Mouse (Mus musculus) embryonic facial prominence, embryonic 14.5 days (tissue): ENCODE results near the gene Xkr7. TPM values are rescaled to one million over a fixed set of nuclear protein-coding genes. Genes with fewer than 3 reads are reported as not detected.
A peak's percentile ranks its signal among the peaks of the same experiment; 100 is the strongest.

Experiments used
- ATAC-seq: fragments of 200-750 bp; cut with Nextera tagmentation; 2 replicates; pipeline ENCODE4 v1.8.0; 2017; ENCODE audit warnings: low read depth, moderate number of reproducible peaks, moderate TSS enrichment
- DNase-seq: peaks from one replicate; pipeline ENCODE4 v3.0.0-alpha.2; 2015; ENCODE audit warnings: low spot score
- H3K27ac ChIP-seq: fragments of 300-500 bp; sonication (generic); replicated peaks from 2 replicates; pipeline ENCODE4 v1.5.1; 2014; ENCODE audit warnings: low read depth, mild to moderate bottlenecking, low read length, moderate library complexity
- H3K27me3 ChIP-seq: fragments of 300-500 bp; sonication (generic); replicated peaks from 2 replicates; pipeline ENCODE4 v1.6.1; 2014; ENCODE audit warnings: low read length; ENCODE audit not compliant: control insufficient read depth, insufficient read depth
- H3K36me3 ChIP-seq: fragments of 300-500 bp; sonication (generic); 2 replicates; pipeline ENCODE4 v1.6.1; 2014; ENCODE audit warnings: low read length, mixed read lengths; ENCODE audit not compliant: control insufficient read depth, insufficient read depth
- H3K4me1 ChIP-seq: fragments of 300-500 bp; sonication (generic); 2 replicates; pipeline ENCODE4 v1.6.1; 2014; ENCODE audit warnings: antibody characterized with exemption, low read length; ENCODE audit not compliant: control insufficient read depth, insufficient read depth
- H3K4me2 ChIP-seq: fragments of 300-500 bp; sonication (generic); 2 replicates; pipeline ENCODE4 v1.6.1; 2014; ENCODE audit warnings: low read depth, mild to moderate bottlenecking, low read length, moderate library complexity, mixed read lengths
- H3K4me3 ChIP-seq: fragments of 300-500 bp; sonication (generic); 2 replicates; pipeline ENCODE4 v1.5.1; 2014; ENCODE audit warnings: low read depth, mild to moderate bottlenecking, low read length
- H3K9ac ChIP-seq: fragments of 300-500 bp; sonication (generic); 2 replicates; pipeline ENCODE4 v1.6.1; 2014; ENCODE audit warnings: low read depth, mild to moderate bottlenecking, low read length, moderate library complexity, mixed read lengths
- H3K9me3 ChIP-seq: fragments of 300-500 bp; sonication (generic); 2 replicates; pipeline ENCODE4 v1.6.1; 2016; ENCODE audit warnings: low read length; ENCODE audit not compliant: control insufficient read depth
- WGBS: fragments of 180-500 bp; shearing (Covaris S2); extraction: QIAGEN DNeasy Blood & Tissue Kit; methylation state at CpG from one replicate; pipeline ENCODE4 v1.1.7; 2014; 5-methylcytosine and 5-hydroxymethylcytosine counted together
- polyA plus RNA-seq: library from polyadenylated mRNA; unstranded; fragments of >200 nt; fragmentation: Nextera tagmentation; extraction: Ambion mirVana; gene quantifications from 2 replicates; pipeline ENCODE4 v1.2.1, GENCODE M21; 2014

Gene Xkr7
- polyA plus RNA-seq, 1 experiment from 2014 or later = 0.06 TPM

DNA sequence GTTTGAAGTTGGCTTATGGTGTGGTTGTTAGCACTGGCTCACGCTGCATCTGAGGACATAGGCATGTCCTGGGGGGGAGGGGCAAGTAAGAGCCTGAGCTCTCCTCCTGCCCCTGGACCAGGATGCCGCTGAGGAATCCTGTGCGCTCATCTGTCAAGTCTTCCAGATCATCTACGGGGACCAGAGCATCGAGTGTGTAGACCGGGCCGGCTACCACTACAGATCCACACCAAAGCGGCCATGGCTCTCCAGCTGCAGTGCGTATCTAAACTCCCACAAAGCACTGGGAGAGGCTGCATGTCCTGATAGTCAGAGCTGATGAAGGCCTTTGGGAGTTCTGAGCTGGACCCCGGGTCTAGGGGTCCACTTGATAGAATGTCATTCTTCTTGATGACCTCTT lies 43.0 kb downstream of the Xkr7 start:
- ATAC-seq = no peak
- H3K9ac ChIP-seq = no peak overlapping the region
- no peak overlapping the region for H3K27ac ChIP-seq
- H3K36me3 ChIP-seq = no peaks in the 10 kb centered on the region
- no peak for DNase-seq
- peaks cover 39% of the 10 kb centered on the region for H3K27me3 ChIP-seq
- 75% methylated on average over 10 of the region's 10 CpGs for WGBS
- H3K4me3 ChIP-seq = no peak overlapping the region
- H3K9me3 ChIP-seq = no peaks in the 10 kb centered on the region
- no peak overlapping the region for H3K4me2 ChIP-seq
- no peaks in the 10 kb centered on the region; the same call in 1 of the 2 replicates for H3K4me1 ChIP-seq

DNA sequence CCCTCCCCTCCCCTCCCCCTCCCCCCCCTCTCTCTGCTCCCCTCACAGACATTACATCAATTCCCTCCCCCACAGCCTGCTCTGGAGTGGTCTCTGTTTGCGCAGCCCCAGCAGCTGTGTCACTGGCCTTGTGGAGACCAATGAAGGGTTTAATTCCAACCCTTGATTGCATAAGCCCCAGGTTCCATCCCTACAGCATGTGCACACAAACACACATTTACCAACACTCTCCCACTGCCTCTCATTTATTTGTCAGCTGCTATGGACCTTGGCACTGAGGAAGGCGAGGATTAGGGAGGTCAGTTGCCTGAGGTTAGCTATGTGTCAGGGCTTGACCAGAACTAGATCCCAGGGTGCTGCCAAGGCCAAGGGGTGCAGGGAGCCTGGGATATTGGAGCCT lies 44.3 kb downstream of the Xkr7 start:
- ATAC-seq (no peak), DNase-seq (no peak)
- Histone ChIP-seq H3K4me1 (no peaks in the 10 kb centered on the region; the same call in 1 of the 2 replicates), H3K9ac (no peak overlapping the region), H3K4me2 (no peak overlapping the region), H3K27ac (no peak overlapping the region), H3K36me3 (no peaks in the 10 kb centered on the region), H3K9me3 (no peaks in the 10 kb centered on the region), H3K27me3 (peaks cover 26% of the 10 kb centered on the region), H3K4me3 (no peak overlapping the region)
- 42% methylated on average over 1 of the region's 2 CpGs for WGBS

DNA sequence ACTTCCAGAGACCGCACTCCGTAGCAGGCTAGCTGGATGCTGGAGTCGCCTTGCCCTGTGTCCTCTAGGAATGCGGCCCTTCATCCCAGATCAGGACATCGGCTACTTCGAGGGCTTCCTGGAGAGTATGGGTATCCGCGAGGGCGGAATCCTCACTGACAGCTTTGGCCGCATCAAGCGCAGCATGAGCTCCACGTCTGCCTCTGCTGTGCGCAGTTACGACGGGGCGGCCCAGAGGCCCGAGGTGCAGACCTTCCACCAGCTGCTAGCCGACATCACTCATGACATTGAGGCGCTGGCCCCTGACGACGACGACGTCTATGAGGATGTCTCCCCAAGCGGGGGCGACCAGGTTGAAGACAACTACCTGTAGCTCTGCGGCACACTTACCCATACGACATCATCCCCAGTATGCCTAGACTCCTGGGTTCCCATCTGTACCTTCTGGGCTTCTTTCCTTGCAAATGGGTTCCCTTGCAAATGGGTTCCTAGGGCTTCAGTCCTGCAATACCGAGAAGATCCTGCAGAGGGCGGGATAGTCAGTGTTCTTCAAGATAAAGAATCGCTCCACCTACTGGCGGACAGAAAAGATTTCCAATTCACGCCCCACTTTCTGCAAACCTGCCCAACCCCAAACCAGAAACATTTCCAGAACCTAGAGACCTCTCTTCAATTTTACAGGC lies 49.3 kb downstream of the Xkr7 start:
- DNase-seq (peak; percentile 90), ATAC-seq (no peak)
- Histone ChIP-seq H3K4me2 (no peak overlapping the region), H3K36me3 (no peaks in the 10 kb centered on the region), H3K4me3 (no peak overlapping the region), H3K27ac (no peak overlapping the region), H3K27me3 (no peaks in the 10 kb centered on the region), H3K4me1 (no peaks in the 10 kb centered on the region), H3K9ac (no peak overlapping the region), H3K9me3 (no peaks in the 10 kb centered on the region)
- WGBS = 36% methylated on average over 32 of the region's 32 CpGs

DNA sequence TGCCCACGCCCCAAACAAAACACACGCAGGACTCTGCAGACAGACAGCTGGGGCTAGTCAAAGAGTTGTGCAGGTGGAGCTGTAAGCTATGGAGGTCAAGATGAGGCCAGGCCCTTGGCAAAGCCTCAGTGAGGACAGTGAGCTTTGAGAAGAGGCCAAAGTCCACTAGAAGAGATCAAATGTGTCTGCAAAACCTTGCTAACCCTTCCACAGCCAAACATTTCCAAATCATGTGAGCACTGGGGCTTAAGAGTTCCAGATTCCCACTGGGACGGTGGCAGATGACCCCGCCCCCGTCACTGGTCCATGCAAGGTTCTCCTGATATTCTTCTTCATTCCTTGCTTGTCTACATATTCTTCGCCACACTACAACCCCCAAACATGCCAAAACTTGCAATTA lies 50.2 kb downstream of the Xkr7 start:
- DNase-seq (no peak), ATAC-seq (no peak)
- H3K27me3 ChIP-seq = no peaks in the 10 kb centered on the region
- 75% methylated on average over 6 of the region's 6 CpGs for WGBS
- no peaks in the 10 kb centered on the region for H3K4me1 ChIP-seq
- no peaks in the 10 kb centered on the region for H3K9me3 ChIP-seq
- H3K36me3 ChIP-seq = no peaks in the 10 kb centered on the region
- no peak overlapping the region for H3K4me2 ChIP-seq
- H3K4me3 ChIP-seq = no peak overlapping the region
- H3K27ac ChIP-seq = no peak overlapping the region
- H3K9ac ChIP-seq = no peak overlapping the region

DNA sequence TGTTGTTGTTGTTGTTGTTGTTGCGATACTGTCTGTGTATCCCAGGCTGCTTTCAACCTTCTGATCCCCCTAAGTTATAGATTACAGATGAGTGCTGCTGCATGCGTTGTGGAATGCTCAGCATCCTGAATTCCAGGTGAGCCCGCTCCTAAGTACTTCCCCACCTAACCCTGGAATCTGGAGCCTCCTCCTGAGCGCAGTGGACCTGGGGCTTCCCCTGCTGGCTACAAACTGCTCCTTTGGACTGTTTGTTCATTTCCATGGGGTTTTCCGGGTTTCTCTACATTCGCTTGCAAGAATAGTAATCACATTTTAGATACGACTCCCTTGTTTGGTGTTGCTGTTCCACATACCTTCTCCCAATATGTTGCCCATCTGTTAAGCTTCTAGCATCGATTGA lies 51.6 kb downstream of the Xkr7 start:
- H3K9ac ChIP-seq = no peak overlapping the region
- no peaks in the 10 kb centered on the region for H3K27me3 ChIP-seq
- ATAC-seq (no peak), DNase-seq (no peak)
- no peaks in the 10 kb centered on the region for H3K9me3 ChIP-seq
- H3K27ac ChIP-seq = no peak overlapping the region
- no peaks in the 10 kb centered on the region for H3K4me1 ChIP-seq
- no peak overlapping the region for H3K4me3 ChIP-seq
- H3K36me3 ChIP-seq = no peaks in the 10 kb centered on the region
- WGBS = 83% methylated on average over 8 of the region's 8 CpGs
- H3K4me2 ChIP-seq = no peak overlapping the region

DNA sequence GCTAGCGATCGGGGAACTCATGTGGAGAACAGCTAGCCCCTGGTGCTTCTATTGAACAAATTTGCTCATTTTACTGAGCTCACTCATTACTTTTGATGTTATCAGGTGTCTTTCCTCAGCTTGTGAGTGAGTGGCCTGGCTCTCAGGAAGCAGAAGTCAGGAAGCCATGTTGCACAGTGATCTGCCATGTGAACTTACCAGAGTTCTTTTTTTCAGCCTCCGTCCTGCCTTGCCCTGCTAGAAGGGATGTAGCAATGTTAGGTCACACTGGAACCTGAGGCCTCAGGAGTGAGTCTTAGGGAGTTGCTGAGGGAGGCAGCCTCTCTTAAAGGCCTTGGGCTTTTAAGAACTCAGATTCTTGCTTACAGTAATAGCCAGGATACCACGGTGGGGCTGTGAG lies 52.2 kb downstream of the Xkr7 start:
- Histone ChIP-seq H3K4me2 (no peak overlapping the region), H3K36me3 (no peaks in the 10 kb centered on the region), H3K9ac (no peak overlapping the region), H3K4me3 (no peak overlapping the region), H3K9me3 (no peaks in the 10 kb centered on the region), H3K27me3 (no peaks in the 10 kb centered on the region), H3K4me1 (no peaks in the 10 kb centered on the region), H3K27ac (no peak overlapping the region)
- 78% methylated on average over 4 of the region's 4 CpGs for WGBS
- ATAC-seq = no peak
- no peak for DNase-seq

DNA sequence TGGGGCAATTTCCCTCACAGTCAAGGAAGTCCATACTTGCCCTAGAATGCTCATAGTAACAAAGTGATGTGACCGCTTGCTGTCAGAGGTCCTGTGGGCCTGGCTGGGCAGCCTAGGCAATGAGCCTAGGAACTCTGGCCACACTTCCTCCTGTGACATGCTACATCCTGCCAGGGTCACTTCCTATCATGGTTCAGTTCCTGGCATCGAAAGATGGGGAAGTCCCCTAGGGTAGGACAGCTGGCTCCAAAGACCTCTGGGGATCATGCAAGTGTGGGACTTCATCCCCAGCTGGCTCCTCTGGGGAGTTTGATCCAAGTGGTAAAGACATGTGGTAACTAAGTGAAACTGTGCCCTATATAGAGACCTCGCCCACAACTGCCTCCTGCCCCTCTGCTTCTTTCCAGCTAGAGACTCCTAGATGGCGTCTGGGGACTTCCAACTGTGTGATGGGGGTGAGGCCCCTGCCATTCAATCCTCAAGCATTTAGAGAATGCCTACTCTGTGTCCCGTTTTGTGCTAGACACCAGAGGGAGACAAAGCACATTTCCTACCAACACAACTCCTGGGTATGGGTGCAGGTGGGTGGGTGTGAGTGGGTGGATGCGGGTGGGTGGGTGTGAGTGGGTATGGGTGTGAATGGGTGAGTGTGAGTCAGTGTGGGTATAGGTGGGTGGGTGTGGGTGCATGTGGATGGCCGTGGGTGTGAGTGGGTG lies 52.8 kb downstream of the Xkr7 start:
- Histone ChIP-seq H3K4me1 (no peaks in the 10 kb centered on the region), H3K4me3 (no peak overlapping the region), H3K27me3 (no peaks in the 10 kb centered on the region), H3K9ac (no peak overlapping the region), H3K27ac (no peak overlapping the region), H3K36me3 (no peaks in the 10 kb centered on the region), H3K9me3 (no peaks in the 10 kb centered on the region), H3K4me2 (no peak overlapping the region)
- DNase-seq (no peak), ATAC-seq (peak; percentile 41; the same call in 1 of the 2 replicates)
- 56% methylated on average over 7 of the region's 7 CpGs for WGBS

DNA sequence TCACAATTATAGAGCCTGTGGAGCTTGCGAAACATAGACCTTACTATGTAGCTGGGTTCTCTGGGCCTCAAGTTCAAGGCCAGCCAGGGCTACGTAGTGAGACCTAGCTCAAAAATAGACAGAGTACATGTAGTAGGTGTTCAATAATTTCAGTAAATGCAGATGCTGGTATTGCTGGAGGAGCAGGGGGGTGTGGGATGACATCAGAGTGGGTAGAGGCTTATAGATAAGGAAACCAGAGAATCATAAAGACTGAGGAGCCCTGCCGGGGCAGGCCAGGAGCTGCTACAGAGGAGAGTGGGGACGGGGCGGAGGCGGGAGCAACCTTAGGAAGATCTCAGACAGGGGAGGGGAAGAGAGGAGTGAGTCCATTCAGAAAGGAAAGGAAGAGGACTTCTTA lies 53.9 kb downstream of the Xkr7 start:
- H3K27me3 ChIP-seq = no peaks in the 10 kb centered on the region
- no peak overlapping the region for H3K4me2 ChIP-seq
- H3K4me3 ChIP-seq = no peak overlapping the region
- no peak overlapping the region for H3K27ac ChIP-seq
- no peaks in the 10 kb centered on the region for H3K9me3 ChIP-seq
- no peak overlapping the region for H3K9ac ChIP-seq
- H3K36me3 ChIP-seq = no peaks in the 10 kb centered on the region
- ATAC-seq = no peak
- WGBS = 92% methylated on average over 6 of the region's 6 CpGs
- DNase-seq = no peak
- H3K4me1 ChIP-seq = no peaks in the 10 kb centered on the region

DNA sequence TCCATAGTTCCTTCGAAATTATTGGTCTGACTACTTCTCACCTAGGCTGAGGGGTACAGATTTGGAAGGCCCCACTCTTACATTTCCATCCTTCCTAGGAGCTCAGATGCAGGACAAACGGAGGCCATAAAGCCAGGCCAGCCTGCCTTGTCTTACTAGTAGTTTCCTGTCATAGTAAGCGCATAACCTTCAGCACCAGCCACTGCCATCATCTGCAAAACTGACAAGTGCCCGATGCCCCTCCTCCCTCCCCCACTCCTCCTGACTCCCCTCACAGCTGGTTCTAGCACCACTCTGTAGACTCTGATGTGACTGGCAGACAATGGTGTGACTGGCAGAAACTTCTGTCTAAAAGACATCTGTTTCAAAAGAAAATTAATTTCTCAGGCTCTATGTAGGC lies 54.5 kb downstream of the Xkr7 start:
- Histone ChIP-seq H3K4me3 (no peak overlapping the region), H3K9me3 (no peaks in the 10 kb centered on the region), H3K36me3 (no peaks in the 10 kb centered on the region), H3K27ac (no peak overlapping the region), H3K27me3 (no peaks in the 10 kb centered on the region), H3K4me1 (no peaks in the 10 kb centered on the region), H3K9ac (no peak overlapping the region), H3K4me2 (no peak overlapping the region)
- 79% methylated on average over 4 of the region's 4 CpGs for WGBS
- DNase-seq = no peak
- no peak for ATAC-seq
